Mouse (Mus musculus) liver, embryonic 11.5 days (tissue): ENCODE measurements at regions not wholly inside any gene's neighbourhood (a gene's known extent, or its start where the extent isn't known, plus 50 kb on each side); places are given as distances from the start of the nearest gene placed in this dataset.

Source experiments
- ATAC-seq: fragments of 200-750 bp; cut with Nextera tagmentation; replicated peaks from 2 replicates; pipeline ENCODE4 v1.8.0; 2017; ENCODE audit warnings: moderate number of reproducible peaks, mild to moderate bottlenecking, moderate TSS enrichment, moderate library complexity; ENCODE audit not compliant: low FRiP score
- DNase-seq: peaks from one replicate; pipeline ENCODE4 v3.0.0-alpha.2; 2017; ENCODE audit warnings: low spot score
- H3K27ac ChIP-seq: fragments of 300-500 bp; sonication (generic); 2 replicates; pipeline ENCODE4 v1.5.1; 2014; ENCODE audit warnings: mild to moderate bottlenecking, low read depth, low read length, control low read depth
- H3K27me3 ChIP-seq: fragments of 300-500 bp; sonication (generic); replicated peaks from 2 replicates; pipeline ENCODE4 v1.6.1; 2014; ENCODE audit warnings: low read length, mixed read lengths; ENCODE audit not compliant: control insufficient read depth, insufficient read depth
- H3K36me3 ChIP-seq: fragments of 300-500 bp; sonication (generic); 2 replicates; pipeline ENCODE4 v1.6.1; 2014; ENCODE audit warnings: mild to moderate bottlenecking, low read length, moderate library complexity, mixed read lengths; ENCODE audit not compliant: control insufficient read depth, insufficient read depth
- H3K4me1 ChIP-seq: fragments of 300-500 bp; sonication (generic); replicated peaks from 2 replicates; pipeline ENCODE4 v1.6.1; 2014; ENCODE audit warnings: low read length, mixed read lengths; ENCODE audit not compliant: control insufficient read depth, insufficient read depth
- H3K4me2 ChIP-seq: fragments of 300-500 bp; sonication (generic); 2 replicates; pipeline ENCODE4 v1.6.1; 2014; ENCODE audit warnings: mild to moderate bottlenecking, control low read depth, moderate library complexity
- H3K4me3 ChIP-seq: fragments of 300-500 bp; sonication (generic); 2 replicates; pipeline ENCODE4 v1.5.1; 2014; ENCODE audit warnings: low read depth, low read length, control low read depth
- H3K9ac ChIP-seq: fragments of 300-500 bp; sonication (generic); 2 replicates; pipeline ENCODE4 v1.6.1; 2014; ENCODE audit warnings: low read depth, low read length, control low read depth
- H3K9me3 ChIP-seq: fragments of 300-500 bp; sonication (generic); 2 replicates; pipeline ENCODE4 v1.6.1; 2016; ENCODE audit warnings: low read length, inconsistent platforms, mixed read lengths; ENCODE audit not compliant: control insufficient read depth
- WGBS: fragments of 180-500 bp; shearing (Covaris S2); extraction: QIAGEN DNeasy Blood & Tissue Kit; methylation state at CpG from one replicate; pipeline ENCODE4 v1.1.7; 2014; 5-methylcytosine and 5-hydroxymethylcytosine counted together

DNA sequence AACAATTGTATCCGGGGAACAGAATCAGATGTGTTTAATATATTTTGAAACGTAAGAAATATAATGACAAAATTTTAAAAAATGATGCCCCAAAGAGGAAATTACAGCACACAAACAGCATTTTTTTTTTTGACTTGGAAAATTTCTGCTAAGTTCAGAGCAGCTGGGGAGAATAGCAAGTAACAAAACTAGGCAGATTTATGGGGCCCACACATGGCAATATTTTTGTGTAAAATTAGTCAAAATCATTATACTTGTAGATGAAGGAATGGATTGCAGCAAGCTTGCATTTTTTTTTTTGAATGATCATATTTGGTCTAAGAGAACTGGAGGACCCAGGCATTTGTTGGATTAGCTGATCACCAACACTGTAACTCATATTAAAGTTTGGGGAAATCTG is 189.4 kb downstream of the Map2k6 start:
- no peak overlapping the region for H3K27ac ChIP-seq
- H3K4me3 ChIP-seq: no peak overlapping the region
- H3K9me3 ChIP-seq: no peaks in the 10 kb centered on the region
- DNase-seq: no peak
- no peaks in the 10 kb centered on the region for H3K4me1 ChIP-seq
- no peaks in the 10 kb centered on the region for H3K36me3 ChIP-seq
- 79% methylated on average over 2 of the region's 2 CpGs for WGBS
- no peak for ATAC-seq
- no peaks in the 10 kb centered on the region for H3K27me3 ChIP-seq
- no peak overlapping the region for H3K9ac ChIP-seq
- no peak overlapping the region for H3K4me2 ChIP-seq

DNA sequence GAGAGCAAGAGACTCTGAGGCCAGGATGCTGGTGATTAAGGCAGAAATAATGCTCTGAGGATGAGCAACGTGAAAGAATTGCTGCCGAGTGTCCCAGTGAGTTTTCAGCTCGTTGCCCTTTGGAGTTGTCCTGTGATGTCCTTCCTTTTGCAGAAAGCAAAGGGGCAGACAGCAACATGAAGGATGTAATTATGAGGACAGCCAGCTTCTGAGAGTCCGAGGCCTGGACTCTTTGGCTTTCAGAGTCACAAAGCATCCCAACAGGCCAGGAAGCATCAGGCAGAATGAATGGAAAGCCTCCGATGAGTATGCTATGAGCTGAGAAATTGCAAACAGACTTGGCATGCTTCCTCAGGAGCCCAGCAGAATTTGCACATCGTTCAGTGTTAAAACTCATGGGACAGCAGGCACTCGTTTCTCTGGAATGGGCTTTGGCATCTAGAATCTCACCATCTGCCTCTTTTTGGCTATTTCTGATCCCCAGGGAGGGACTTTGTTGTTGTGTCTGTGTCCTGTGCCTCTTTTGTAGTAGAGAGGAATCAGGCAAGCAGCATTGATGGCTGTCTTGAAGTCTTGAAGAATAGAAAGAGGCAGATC is 196.4 kb downstream of the Map2k6 start:
- H3K27ac ChIP-seq: no peak overlapping the region
- WGBS: 80% methylated on average over 7 of the region's 7 CpGs

DNA sequence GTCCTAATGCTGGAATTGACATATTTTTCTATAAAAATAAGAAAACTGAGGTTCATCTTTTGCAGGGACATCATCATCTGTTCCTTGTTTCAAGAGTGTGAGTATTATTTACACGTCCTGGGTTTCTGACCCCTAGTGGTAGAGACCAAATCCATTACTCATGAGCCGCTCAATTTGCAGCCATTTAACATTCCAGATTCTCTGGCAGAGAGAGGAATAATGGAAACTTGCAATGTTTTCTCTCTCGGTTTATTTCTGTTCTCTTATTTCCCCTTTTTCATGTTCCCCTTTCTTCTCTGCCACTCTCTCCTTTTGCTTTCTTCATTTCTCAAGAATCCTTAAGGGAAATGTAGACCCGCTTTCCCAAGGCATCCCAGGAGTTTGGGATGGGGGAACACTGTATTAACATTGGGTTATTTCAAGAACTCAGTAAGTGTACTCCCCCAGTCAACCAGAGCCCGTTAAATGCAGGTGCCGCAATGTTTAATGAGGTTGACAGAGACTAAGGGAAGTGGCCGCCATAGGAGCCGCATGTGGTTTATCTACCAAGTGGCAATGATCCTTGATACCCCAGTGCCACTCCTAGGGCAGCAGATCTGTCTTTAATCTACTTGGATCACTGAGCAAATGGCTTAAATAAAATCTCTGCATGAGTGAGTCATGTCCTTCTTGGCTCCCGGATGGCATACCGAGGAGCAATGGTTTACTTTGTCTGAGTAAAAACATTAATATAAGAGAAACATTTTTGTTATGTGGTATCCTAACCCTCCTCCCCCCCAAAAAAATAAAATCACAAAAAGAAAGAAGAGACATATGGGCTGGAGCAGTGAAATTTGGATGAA is 206.3 kb downstream of the Map2k6 start:
- no peak for DNase-seq
- WGBS: 75% methylated on average over 10 of the region's 10 CpGs

More for the DNA sequence above, 196.4 kb downstream of the Map2k6 start:
- Histone ChIP-seq H3K27me3 (no peaks in the 10 kb centered on the region), H3K9ac (no peak overlapping the region), H3K9me3 (no peaks in the 10 kb centered on the region), H3K4me3 (no peak overlapping the region), H3K4me2 (no peak overlapping the region), H3K36me3 (no peaks in the 10 kb centered on the region), H3K4me1 (no peaks in the 10 kb centered on the region)
- ATAC-seq: no peak
- DNase-seq: no peak

DNA sequence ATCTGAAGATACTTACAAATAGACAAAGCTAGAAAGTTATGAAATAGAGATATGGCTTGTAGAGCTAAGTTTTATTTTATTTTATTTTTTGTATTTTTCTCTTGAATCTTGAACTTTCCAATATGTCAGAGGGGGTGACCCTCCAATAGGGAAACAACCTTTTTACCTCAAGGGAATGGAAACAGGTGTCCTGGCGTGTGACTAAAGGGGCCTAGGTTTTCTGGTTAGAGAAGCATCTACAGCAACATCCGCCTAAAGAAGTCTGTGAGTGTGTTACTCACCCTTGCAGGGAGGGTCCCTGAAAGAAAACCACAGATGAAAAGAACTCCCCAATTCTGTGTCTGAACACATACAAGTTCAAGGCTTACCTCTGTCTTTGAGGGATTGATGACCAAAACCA is 210.4 kb downstream of the Map2k6 start:
- no peaks in the 10 kb centered on the region for H3K4me1 ChIP-seq
- H3K4me3 ChIP-seq: no peak overlapping the region
- no peaks in the 10 kb centered on the region for H3K36me3 ChIP-seq
- ATAC-seq: no peak
- no peaks in the 10 kb centered on the region for H3K27me3 ChIP-seq
- H3K4me2 ChIP-seq: no peak overlapping the region
- no peak overlapping the region for H3K27ac ChIP-seq
- no peak overlapping the region for H3K9ac ChIP-seq
- H3K9me3 ChIP-seq: no peaks in the 10 kb centered on the region
- WGBS: 78% methylated on average over 2 of the region's 2 CpGs
- DNase-seq: no peak

More for the DNA sequence above, 206.3 kb downstream of the Map2k6 start:
- no peak for ATAC-seq
- no peaks in the 10 kb centered on the region for H3K4me1 ChIP-seq
- no peaks in the 10 kb centered on the region for H3K27me3 ChIP-seq
- no peaks in the 10 kb centered on the region for H3K9me3 ChIP-seq
- H3K4me3 ChIP-seq: no peak overlapping the region
- no peak overlapping the region for H3K9ac ChIP-seq
- H3K36me3 ChIP-seq: no peaks in the 10 kb centered on the region
- H3K27ac ChIP-seq: no peak overlapping the region
- H3K4me2 ChIP-seq: no peak overlapping the region

DNA sequence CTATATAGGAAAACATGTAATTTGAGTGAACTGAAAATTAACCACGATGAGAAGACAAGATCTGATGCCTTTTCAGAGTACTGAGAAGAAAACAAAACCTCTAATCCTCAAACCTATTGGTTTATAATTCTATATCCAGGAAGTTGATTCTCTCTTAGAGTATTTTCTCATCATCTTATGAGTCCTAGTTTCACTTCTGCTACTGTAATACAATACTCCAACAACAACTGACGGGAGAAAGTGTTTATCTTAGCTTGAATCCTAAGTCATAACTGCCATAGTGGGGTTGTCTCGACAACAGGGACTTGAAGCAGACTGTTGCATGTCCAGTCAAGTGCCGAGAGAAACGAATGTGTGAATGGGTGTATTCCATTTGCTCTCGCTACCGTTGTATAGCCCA is 211.9 kb downstream of the Map2k6 start:
- H3K9me3 ChIP-seq: no peaks in the 10 kb centered on the region
- ATAC-seq (no peak), DNase-seq (no peak)
- H3K36me3 ChIP-seq: no peaks in the 10 kb centered on the region
- H3K4me3 ChIP-seq: no peak overlapping the region
- H3K4me2 ChIP-seq: no peak overlapping the region
- no peaks in the 10 kb centered on the region for H3K4me1 ChIP-seq
- WGBS: 74% methylated on average over 7 of the region's 7 CpGs
- H3K27me3 ChIP-seq: no peaks in the 10 kb centered on the region
- no peak overlapping the region for H3K9ac ChIP-seq
- H3K27ac ChIP-seq: no peak overlapping the region

DNA sequence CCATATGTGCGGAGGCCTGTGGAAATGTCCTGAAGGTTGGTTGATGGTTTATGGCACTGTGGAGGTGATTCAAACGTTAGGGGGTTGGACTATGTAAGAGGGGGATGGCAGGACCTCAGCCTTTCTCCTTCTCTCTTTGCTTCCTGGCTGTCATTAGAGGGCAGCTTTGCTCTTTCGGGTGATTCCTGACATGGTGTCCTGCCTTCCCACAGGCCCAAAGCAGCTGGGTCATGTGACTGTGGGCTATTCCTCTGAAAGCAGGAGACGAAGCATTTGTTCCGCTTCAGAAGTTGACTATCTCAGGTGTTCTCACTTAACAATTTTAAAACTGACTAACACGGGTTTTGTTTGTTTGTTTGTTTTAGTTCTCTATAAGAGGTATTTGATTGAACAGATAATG is 233.1 kb downstream of the Map2k6 start:
- no peak for DNase-seq
- Histone ChIP-seq H3K36me3 (no peaks in the 10 kb centered on the region), H3K4me2 (no peak overlapping the region), H3K4me3 (no peak overlapping the region), H3K27ac (no peak overlapping the region), H3K9ac (no peak overlapping the region), H3K4me1 (no peaks in the 10 kb centered on the region), H3K27me3 (no peaks in the 10 kb centered on the region), H3K9me3 (no peaks in the 10 kb centered on the region)
- ATAC-seq: no peak
- WGBS: 73% methylated on average over 6 of the region's 6 CpGs

DNA sequence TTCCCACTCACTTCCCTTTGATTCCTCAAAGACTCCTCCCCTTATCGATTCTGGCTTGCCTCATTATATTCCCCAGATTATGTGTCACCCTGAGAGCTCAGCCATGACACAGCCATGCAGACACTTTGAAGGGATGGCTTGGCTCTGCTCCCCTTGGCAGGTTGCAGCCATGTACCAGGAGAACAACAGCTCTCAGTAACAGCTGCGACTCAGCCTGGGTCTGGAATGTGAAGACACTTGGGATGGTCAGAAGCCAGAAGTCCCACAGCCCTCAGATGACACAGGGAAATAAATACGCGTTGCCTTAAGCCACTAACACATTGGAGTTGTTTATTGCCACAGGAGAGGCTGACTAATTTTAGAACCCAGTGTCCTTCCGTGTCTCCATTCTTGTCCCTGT is 234.4 kb downstream of the Map2k6 start:
- WGBS: 75% methylated on average over 5 of the region's 5 CpGs
- no peak overlapping the region for H3K4me2 ChIP-seq

DNA sequence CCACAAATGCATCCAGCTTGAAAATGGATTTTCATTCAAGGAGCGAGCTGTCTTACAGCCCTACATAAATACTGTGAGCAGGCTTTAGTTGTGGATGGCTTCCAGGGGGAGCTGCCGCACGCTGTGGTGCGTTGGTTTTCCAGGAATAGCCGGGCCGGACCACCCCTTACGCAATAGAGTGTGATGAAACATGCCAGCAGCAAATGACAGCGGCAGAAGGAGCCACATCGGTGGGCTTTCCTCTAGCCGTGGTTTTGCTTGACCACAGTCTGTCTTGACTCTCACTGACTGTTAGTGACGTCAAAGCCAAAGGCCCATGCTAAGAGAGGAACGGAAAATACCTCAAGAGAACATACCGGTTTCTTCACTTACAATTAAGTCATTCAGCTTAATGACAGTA is 243.6 kb downstream of the Map2k6 start:
- WGBS: 48% methylated on average over 13 of the region's 13 CpGs
- no peak for DNase-seq
- H3K9ac ChIP-seq: no peak overlapping the region
- no peak for ATAC-seq
- H3K9me3 ChIP-seq: no peaks in the 10 kb centered on the region
- no peaks in the 10 kb centered on the region for H3K27me3 ChIP-seq
- no peaks in the 10 kb centered on the region for H3K36me3 ChIP-seq
- no peaks in the 10 kb centered on the region for H3K4me1 ChIP-seq
- no peak overlapping the region for H3K4me3 ChIP-seq
- no peak overlapping the region for H3K27ac ChIP-seq
- H3K4me2 ChIP-seq: no peak overlapping the region

More for the DNA sequence above, 234.4 kb downstream of the Map2k6 start:
- DNase-seq: no peak
- H3K4me1 ChIP-seq: no peaks in the 10 kb centered on the region
- ATAC-seq: no peak
- no peak overlapping the region for H3K4me3 ChIP-seq
- no peak overlapping the region for H3K27ac ChIP-seq
- H3K9me3 ChIP-seq: no peaks in the 10 kb centered on the region
- H3K36me3 ChIP-seq: no peaks in the 10 kb centered on the region
- no peak overlapping the region for H3K9ac ChIP-seq
- H3K27me3 ChIP-seq: no peaks in the 10 kb centered on the region
